Mouse (Mus musculus) embryonic fibroblast, embryonic 13.5 days (primary cell): Measurements from ENCODE around the gene Ube2l6.

Source experiments
- CTCF ChIP-seq: IDR thresholded peaks from 2 replicates; pipeline ENCODE4 v1.5.1; 2011; ENCODE audit warnings: mild to moderate bottlenecking, control low read depth, low read length, moderate library complexity, borderline replicate concordance; ENCODE audit not compliant: insufficient read depth
- POLR2A ChIP-seq: IDR thresholded peaks from 2 replicates; pipeline ENCODE4 v1.6.1; 2011; ENCODE audit warnings: low read depth, mild to moderate bottlenecking, control low read depth, low read length, moderate library complexity

- TF ChIP-seq CTCF (no peak), POLR2A (no peak)
These were observed 26.2 kb upstream of the Ube2l6 start for GRCm38 (mm10) chr2:84772454-84772853.
